Mouse (Mus musculus): ENCODE data around the gene Rabgef1. TPM values are rescaled to one million over a fixed set of nuclear protein-coding genes. Genes with fewer than 3 reads are reported as not detected.
A peak's percentile ranks its signal among the peaks of the same experiment; 100 is the strongest.

Gene Rabgef1
- 23.1 and 27.0 TPM in 2 replicates for polyA plus RNA-seq (2014; fragmentation: Nextera tagmentation; extraction: Ambion mirVana)

- Histone ChIP-seq H3K27ac (ENCODE audit: low read depth, low read length) (peak within 1 kb of the TSS; percentile 74), H3K36me3 (ENCODE audit: control insufficient read depth, insufficient read depth, low read length) (no peaks in the 10 kb centered on the region), H3K4me3 (ENCODE audit: low read depth, low read length) (peak within 1 kb of the TSS; percentile 94), H3K9ac (ENCODE audit: low read length) (peak within 1 kb of the TSS; percentile 92), H3K27me3 (ENCODE audit: control insufficient read depth, insufficient read depth, low read length) (no peaks in the 10 kb centered on the region), H3K4me2 (ENCODE audit: low read depth, low read length, severe bottlenecking) (peak within 1 kb of the TSS; percentile 67), H3K9me3 (ENCODE audit: control insufficient read depth, low read length) (no peaks in the 10 kb centered on the region), H3K4me1 (replicated peaks; ENCODE audit: control insufficient read depth, insufficient read depth, low read length) (0 out of 2 replicates have a peak, but pooled peaks cover 7% of the 10 kb centered on the region)
- ATAC-seq (replicated peaks; ENCODE audit: low FRiP score) = peak; percentile 94
- under 1% methylated on average over 60 of the region's 62 CpGs for WGBS
- peak; percentile 96 for DNase-seq (ENCODE audit: low spot score)
Measured at GRCm38 (mm10) chr5:130171423-130171954, at the start of gene Rabgef1. Gene Rabgef1, plus strand, starts transcription at chr5:130171798.

- Histone ChIP-seq H3K36me3 (ENCODE audit: control insufficient read depth, insufficient read depth, low read length) (no peaks in the 10 kb centered on the region), H3K4me2 (ENCODE audit: low read depth, low read length, severe bottlenecking) (no peak overlapping the region), H3K4me3 (ENCODE audit: low read depth, low read length) (no peak overlapping the region), H3K9ac (ENCODE audit: low read length) (no peak overlapping the region), H3K27me3 (ENCODE audit: control insufficient read depth, insufficient read depth, low read length) (no peaks in the 10 kb centered on the region), H3K4me1 (replicated peaks; ENCODE audit: control insufficient read depth, insufficient read depth, low read length) (no peaks in the 10 kb centered on the region), H3K9me3 (ENCODE audit: control insufficient read depth, low read length) (no peaks in the 10 kb centered on the region), H3K27ac (ENCODE audit: low read depth, low read length) (no peak overlapping the region)
- ATAC-seq (replicated peaks; ENCODE audit: low FRiP score) (no peak), DNase-seq (ENCODE audit: low spot score) (no peak)
- WGBS = 94% methylated on average over 2 of the region's 2 CpGs
Measured at GRCm38 (mm10) chr5:130122355-130122754, 49.2 kb upstream of the Rabgef1 start.

- WGBS = 88% methylated on average over 5 of the region's 5 CpGs
- no peak overlapping the region for H3K27ac ChIP-seq (ENCODE audit: low read depth, low read length)
- H3K9me3 ChIP-seq (ENCODE audit: control insufficient read depth, low read length) = no peaks in the 10 kb centered on the region
- H3K27me3 ChIP-seq (ENCODE audit: control insufficient read depth, insufficient read depth, low read length) = no peaks in the 10 kb centered on the region
- no peaks in the 10 kb centered on the region for H3K4me1 ChIP-seq (replicated peaks; ENCODE audit: control insufficient read depth, insufficient read depth, low read length)
- no peaks in the 10 kb centered on the region for H3K36me3 ChIP-seq (ENCODE audit: control insufficient read depth, insufficient read depth, low read length)
- H3K9ac ChIP-seq (ENCODE audit: low read length) = no peak overlapping the region
- no peak for ATAC-seq (replicated peaks; ENCODE audit: low FRiP score)
- H3K4me3 ChIP-seq (ENCODE audit: low read depth, low read length) = no peak overlapping the region
- H3K4me2 ChIP-seq (ENCODE audit: low read depth, low read length, severe bottlenecking) = no peak overlapping the region
- no peak for DNase-seq (ENCODE audit: low spot score)
Measured at GRCm38 (mm10) chr5:130124271-130124670, 47.3 kb upstream of the Rabgef1 start.

- DNase-seq (ENCODE audit: low spot score) = no peak
- Histone ChIP-seq H3K4me2 (ENCODE audit: low read depth, low read length, severe bottlenecking) (no peak overlapping the region), H3K9me3 (ENCODE audit: control insufficient read depth, low read length) (no peaks in the 10 kb centered on the region), H3K9ac (ENCODE audit: low read length) (no peak overlapping the region), H3K27ac (ENCODE audit: low read depth, low read length) (no peak overlapping the region), H3K36me3 (ENCODE audit: control insufficient read depth, insufficient read depth, low read length) (no peaks in the 10 kb centered on the region), H3K4me1 (replicated peaks; ENCODE audit: control insufficient read depth, insufficient read depth, low read length) (no peaks in the 10 kb centered on the region), H3K4me3 (ENCODE audit: low read depth, low read length) (no peak overlapping the region), H3K27me3 (ENCODE audit: control insufficient read depth, insufficient read depth, low read length) (no peaks in the 10 kb centered on the region)
- 77% methylated on average over 10 of the region's 11 CpGs for WGBS
- no peak for ATAC-seq (replicated peaks; ENCODE audit: low FRiP score)
Measured at GRCm38 (mm10) chr5:130128686-130129523, 42.7 kb upstream of the Rabgef1 start.

GRCm38 (mm10) chr5:130129524-130129793 is 42.1 kb upstream of the Rabgef1 start:
- DNase-seq (ENCODE audit: low spot score) = no peak
- H3K4me1 ChIP-seq (replicated peaks; ENCODE audit: control insufficient read depth, insufficient read depth, low read length) = no peaks in the 10 kb centered on the region
- ATAC-seq (replicated peaks; ENCODE audit: low FRiP score) = no peak
- 89% methylated on average over 5 of the region's 5 CpGs for WGBS
- H3K4me3 ChIP-seq (ENCODE audit: low read depth, low read length) = no peak overlapping the region
- H3K9ac ChIP-seq (ENCODE audit: low read length) = no peak overlapping the region
- no peaks in the 10 kb centered on the region for H3K36me3 ChIP-seq (ENCODE audit: control insufficient read depth, insufficient read depth, low read length)
- H3K4me2 ChIP-seq (ENCODE audit: low read depth, low read length, severe bottlenecking) = no peak overlapping the region
- H3K9me3 ChIP-seq (ENCODE audit: control insufficient read depth, low read length) = no peaks in the 10 kb centered on the region
- no peaks in the 10 kb centered on the region for H3K27me3 ChIP-seq (ENCODE audit: control insufficient read depth, insufficient read depth, low read length)
- no peak overlapping the region for H3K27ac ChIP-seq (ENCODE audit: low read depth, low read length)

GRCm38 (mm10) chr5:130136597-130136996 is 35.0 kb upstream of the Rabgef1 start:
- no peak overlapping the region for H3K4me2 ChIP-seq (ENCODE audit: low read depth, low read length, severe bottlenecking)
- 94% methylated on average over 13 of the region's 13 CpGs for WGBS
- no peak for DNase-seq (ENCODE audit: low spot score)
- H3K27me3 ChIP-seq (ENCODE audit: control insufficient read depth, insufficient read depth, low read length) = no peaks in the 10 kb centered on the region
- H3K4me3 ChIP-seq (ENCODE audit: low read depth, low read length) = no peak overlapping the region
- no peak overlapping the region for H3K9ac ChIP-seq (ENCODE audit: low read length)
- H3K4me1 ChIP-seq (replicated peaks; ENCODE audit: control insufficient read depth, insufficient read depth, low read length) = no peaks in the 10 kb centered on the region
- no peaks in the 10 kb centered on the region for H3K36me3 ChIP-seq (ENCODE audit: control insufficient read depth, insufficient read depth, low read length)
- H3K27ac ChIP-seq (ENCODE audit: low read depth, low read length) = no peak overlapping the region
- ATAC-seq (replicated peaks; ENCODE audit: low FRiP score) = no peak
- no peaks in the 10 kb centered on the region for H3K9me3 ChIP-seq (ENCODE audit: control insufficient read depth, low read length)

GRCm38 (mm10) chr5:130139393-130139792 is 32.2 kb upstream of the Rabgef1 start:
- WGBS = 34% methylated on average over 8 of the region's 8 CpGs
- no peak for ATAC-seq (replicated peaks; ENCODE audit: low FRiP score)
- H3K36me3 ChIP-seq (ENCODE audit: control insufficient read depth, insufficient read depth, low read length) = no peaks in the 10 kb centered on the region

GRCm38 (mm10) chr5:130141138-130141537 is 30.5 kb upstream of the Rabgef1 start:
- DNase-seq (ENCODE audit: low spot score) (no peak), ATAC-seq (replicated peaks; ENCODE audit: low FRiP score) (no peak)
- H3K36me3 ChIP-seq (ENCODE audit: control insufficient read depth, insufficient read depth, low read length) = no peaks in the 10 kb centered on the region
- no peaks in the 10 kb centered on the region for H3K9me3 ChIP-seq (ENCODE audit: control insufficient read depth, low read length)
- 89% methylated on average over 5 of the region's 5 CpGs for WGBS
- H3K27me3 ChIP-seq (ENCODE audit: control insufficient read depth, insufficient read depth, low read length) = no peaks in the 10 kb centered on the region; the same call in 1 of the 2 replicates
- no peak overlapping the region for H3K27ac ChIP-seq (ENCODE audit: low read depth, low read length)
- no peak overlapping the region for H3K9ac ChIP-seq (ENCODE audit: low read length)
- no peak overlapping the region for H3K4me3 ChIP-seq (ENCODE audit: low read depth, low read length)
- H3K4me1 ChIP-seq (replicated peaks; ENCODE audit: control insufficient read depth, insufficient read depth, low read length) = peaks cover 4% of the 10 kb centered on the region; the same call in 1 of the 2 replicates
- H3K4me2 ChIP-seq (ENCODE audit: low read depth, low read length, severe bottlenecking) = no peak overlapping the region

More at GRCm38 (mm10) chr5:130139393-130139792, 32.2 kb upstream of the Rabgef1 start:
- H3K27me3 ChIP-seq (ENCODE audit: control insufficient read depth, insufficient read depth, low read length) = no peaks in the 10 kb centered on the region; the same call in 1 of the 2 replicates
- DNase-seq (ENCODE audit: low spot score) = peak; percentile 84
- H3K9ac ChIP-seq (ENCODE audit: low read length) = no peak overlapping the region
- no peak overlapping the region for H3K4me3 ChIP-seq (ENCODE audit: low read depth, low read length)
- H3K4me1 ChIP-seq (replicated peaks; ENCODE audit: control insufficient read depth, insufficient read depth, low read length) = no peaks in the 10 kb centered on the region; the same call in 1 of the 2 replicates
- no peak overlapping the region for H3K4me2 ChIP-seq (ENCODE audit: low read depth, low read length, severe bottlenecking)
- H3K27ac ChIP-seq (ENCODE audit: low read depth, low read length) = no peak overlapping the region
- H3K9me3 ChIP-seq (ENCODE audit: control insufficient read depth, low read length) = no peaks in the 10 kb centered on the region

Data from forebrain, embryonic 11.5 days (tissue).